Comparison of ENCODE assay signal across 7 mouse cellular contexts in the genomic region with DNA sequence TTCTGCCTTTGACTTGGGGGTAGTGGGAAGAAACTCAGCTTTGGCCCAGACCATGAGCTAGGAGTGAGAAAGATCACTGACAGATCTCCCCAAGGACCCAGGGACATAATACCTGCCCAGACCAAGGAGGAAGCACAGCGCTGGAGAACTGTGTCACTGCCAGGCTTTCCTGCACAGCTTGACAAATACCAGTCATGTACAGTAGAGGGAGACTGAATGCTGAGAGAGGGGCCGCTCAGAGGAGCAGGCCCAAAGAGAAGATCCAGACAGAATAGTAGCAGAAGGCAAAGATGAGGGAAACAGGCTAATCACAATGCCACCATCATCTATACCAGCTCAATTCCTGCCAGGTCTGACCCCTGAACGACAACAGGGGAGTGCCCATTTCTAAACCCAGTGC. TPM values are rescaled to one million over a fixed set of nuclear protein-coding genes. Genes with fewer than 3 reads are reported as not detected.
DNase-seq lines count a peak whose midpoint lies in the region; ATAC-seq and TF ChIP-seq lines count a peak whose summit lies in the region.

No protein-coding gene starts in this region.

- DNase-seq in heart, postnatal 0 days (ENCODE audit: low spot score), result peak; percentile 57
- peak; percentile 11 for DNase-seq in ovary, postnatal 14 days (ENCODE audit: low spot score)
- DNase-seq in ovary, postnatal 10 days (ENCODE audit: low spot score), result no peak
- DNase-seq in cerebellum, adult 9-11 months, result peak; percentile 20
- no peak for DNase-seq in stomach, postnatal 0 days (ENCODE audit: low spot score)
- no peak for DNase-seq in layer of hippocampus, adult 11-12 months (ENCODE audit: low spot score)

- peak; percentile 76 for ATAC-seq in heart, postnatal 0 days (ENCODE audit: insufficient read depth, low read depth)
- ATAC-seq in heart, embryonic 11.5 days (replicated peaks; ENCODE audit: insufficient number of reproducible peaks, low FRiP score, low TSS enrichment), result no peak
- no peak for ATAC-seq in stomach, postnatal 0 days (ENCODE audit: low FRiP score, low TSS enrichment)

- H3K27me3 ChIP-seq in heart, postnatal 0 days (ENCODE audit: control insufficient read depth, insufficient read depth, low read length), result no peaks in the 10 kb centered on the region
- no peaks in the 10 kb centered on the region for H3K27me3 ChIP-seq in heart, embryonic 11.5 days (ENCODE audit: control insufficient read depth, insufficient read depth, low read length)
- no peaks in the 10 kb centered on the region for H3K27me3 ChIP-seq in stomach, postnatal 0 days (ENCODE audit: control insufficient read depth, insufficient read depth, low read length)

- peaks cover 38% of the 10 kb centered on the region for H3K36me3 ChIP-seq in heart, postnatal 0 days (replicated peaks; ENCODE audit: control insufficient read depth, insufficient read depth, low read length)
- 0 out of 2 replicates have a peak, but pooled peaks cover 10% of the 10 kb centered on the region for H3K36me3 ChIP-seq in heart, embryonic 11.5 days (ENCODE audit: control insufficient read depth, insufficient read depth, low read length)
- H3K36me3 ChIP-seq in stomach, postnatal 0 days (ENCODE audit: control insufficient read depth, insufficient read depth, low read length), result peaks cover 9% of the 10 kb centered on the region; the same call in 1 of the 2 replicates

- no peak for TF ChIP-seq EP300 in heart, postnatal 0 days (IDR thresholded peaks at IDR 0.05; ENCODE audit: low read depth)
- TF ChIP-seq EP300 in stomach, postnatal 0 days (optimal IDR thresholded peaks at IDR 0.05), result no peak

- no peak overlapping the region for H3K4me3 ChIP-seq in heart, postnatal 0 days (ENCODE audit: low read depth, low read length)
- H3K4me3 ChIP-seq in heart, embryonic 11.5 days (ENCODE audit: low read depth, low read length), result no peak overlapping the region
- no peak overlapping the region for H3K4me3 ChIP-seq in stomach, postnatal 0 days (ENCODE audit: low read depth, low read length)

- H3K4me2 ChIP-seq in heart, postnatal 0 days (ENCODE audit: low read depth, low read length), result no peak overlapping the region
- no peak overlapping the region for H3K4me2 ChIP-seq in heart, embryonic 11.5 days
- H3K4me2 ChIP-seq in stomach, postnatal 0 days (replicated peaks; ENCODE audit: low read depth), result no peak overlapping the region

- peak; percentile 67 for TF ChIP-seq CTCF in heart, postnatal 0 days (IDR thresholded peaks at IDR 0.05; ENCODE audit: low read depth)
- TF ChIP-seq CTCF in stomach, postnatal 0 days (IDR thresholded peaks at IDR 0.05; ENCODE audit: low read depth), result peak; percentile 70

- H3K9ac ChIP-seq in heart, postnatal 0 days (replicated peaks; ENCODE audit: low read depth, low read length), result no peak overlapping the region
- H3K9ac ChIP-seq in heart, embryonic 11.5 days (ENCODE audit: low read depth, low read length), result no peak overlapping the region
- H3K9ac ChIP-seq in stomach, postnatal 0 days (ENCODE audit: low read length), result no peak overlapping the region

- peaks cover 11% of the 10 kb centered on the region for H3K4me1 ChIP-seq in heart, postnatal 0 days (ENCODE audit: control insufficient read depth, insufficient read depth)
- 0 out of 2 replicates have a peak, but pooled peaks cover 4% of the 10 kb centered on the region for H3K4me1 ChIP-seq in heart, embryonic 11.5 days (ENCODE audit: control insufficient read depth, insufficient read depth, low read length)
- H3K4me1 ChIP-seq in stomach, postnatal 0 days (replicated peaks; ENCODE audit: control insufficient read depth, insufficient read depth), result no peaks in the 10 kb centered on the region

- H3K9me3 ChIP-seq in heart, postnatal 0 days (replicated peaks; ENCODE audit: control insufficient read depth, low read length), result no peaks in the 10 kb centered on the region
- H3K9me3 ChIP-seq in heart, embryonic 11.5 days (replicated peaks; ENCODE audit: control insufficient read depth, low read length), result no peaks in the 10 kb centered on the region
- no peaks in the 10 kb centered on the region for H3K9me3 ChIP-seq in stomach, postnatal 0 days (ENCODE audit: control insufficient read depth, low read length)

- WGBS in heart, postnatal 0 days, result 30% methylated on average over 3 of the region's 3 CpGs
- WGBS in heart, embryonic 11.5 days (ENCODE audit: insufficient replicate concordance), result 34% methylated on average over 3 of the region's 3 CpGs
- WGBS in stomach, postnatal 0 days, result 50% methylated on average over 3 of the region's 3 CpGs

- peak overlapping the region; percentile 64 for H3K27ac ChIP-seq in heart, postnatal 0 days (ENCODE audit: low read depth)
- no peak overlapping the region for H3K27ac ChIP-seq in heart, embryonic 11.5 days (ENCODE audit: low read depth, low read length)
- no peak overlapping the region for H3K27ac ChIP-seq in stomach, postnatal 0 days (replicated peaks)

RNA-seq across cellular contexts. Expression of gene Fbxo10, which starts 29.5 kb away (rescaled TPM):
- 23.0 and 30.7 TPM in 2 replicates for total RNA-seq in heart, postnatal 0 days (2014; rRNA removed; ENCODE audit: low replicate concordance)
- 11.1 and 11.9 TPM in 2 replicates for polyA plus RNA-seq in heart, postnatal 0 days (2015; fragmentation: Nextera tagmentation; extraction: Ambion mirVana)
- 6.4 and 9.2 TPM in 2 replicates for polyA plus RNA-seq in heart, embryonic 11.5 days (2014; fragmentation: Nextera tagmentation; extraction: Ambion mirVana)
- 3.7 and 4.1 TPM in 2 replicates for polyA plus RNA-seq in stomach, postnatal 0 days (2015; fragmentation: Nextera tagmentation; extraction: Ambion mirVana)

RNA-seq across cellular contexts. Expression of gene Polr1e, which starts 36.5 kb away (rescaled TPM):
- total RNA-seq in heart, postnatal 0 days (2014; rRNA removed; ENCODE audit: low replicate concordance), result 37.4 and 46.7 TPM in 2 replicates
- 71.2 and 77.5 TPM in 2 replicates for polyA plus RNA-seq in heart, postnatal 0 days (2015; fragmentation: Nextera tagmentation; extraction: Ambion mirVana)
- 43.1 and 43.6 TPM in 2 replicates for polyA plus RNA-seq in heart, embryonic 11.5 days (2014; fragmentation: Nextera tagmentation; extraction: Ambion mirVana)
- 18.3 and 19.9 TPM in 2 replicates for polyA plus RNA-seq in stomach, postnatal 0 days (2015; fragmentation: Nextera tagmentation; extraction: Ambion mirVana)

RNA-seq across cellular contexts. Expression of gene Zbtb5, which starts 42.6 kb away (rescaled TPM):
- 20.3 and 32.0 TPM in 2 replicates for total RNA-seq in heart, postnatal 0 days (2014; rRNA removed; ENCODE audit: low replicate concordance)
- polyA plus RNA-seq in heart, postnatal 0 days (2015; fragmentation: Nextera tagmentation; extraction: Ambion mirVana), result 8.5 and 8.9 TPM in 2 replicates
- polyA plus RNA-seq in heart, embryonic 11.5 days (2014; fragmentation: Nextera tagmentation; extraction: Ambion mirVana), result 16.3 and 17.3 TPM in 2 replicates
- polyA plus RNA-seq in stomach, postnatal 0 days (2015; fragmentation: Nextera tagmentation; extraction: Ambion mirVana), result 9.0 and 9.7 TPM in 2 replicates

RNA-seq across cellular contexts. Expression of gene Tomm5, which starts 53.1 kb away (rescaled TPM):
- 231 and 353 TPM in 2 replicates for total RNA-seq in heart, postnatal 0 days (2014; rRNA removed; ENCODE audit: low replicate concordance)
- 305 and 324 TPM in 2 replicates for polyA plus RNA-seq in heart, postnatal 0 days (2015; fragmentation: Nextera tagmentation; extraction: Ambion mirVana)
- polyA plus RNA-seq in heart, embryonic 11.5 days (2014; fragmentation: Nextera tagmentation; extraction: Ambion mirVana), result 222 TPM in 2 replicates
- 243 and 257 TPM in 2 replicates for polyA plus RNA-seq in stomach, postnatal 0 days (2015; fragmentation: Nextera tagmentation; extraction: Ambion mirVana)

Comparison
In these comparisons a context has a peak if more than half of its experiments do, and no peak if none do; other contexts are left out.
1. DNase-seq: peak in heart, postnatal 0 days (single experiment), ovary, postnatal 14 days (single experiment) and cerebellum, adult 9-11 months (single experiment); none in ovary, postnatal 10 days (single experiment), stomach, postnatal 0 days (single experiment) and layer of hippocampus, adult 11-12 months (single experiment).